Mouse (Mus musculus) kidney, embryonic 15.5 days (tissue): ENCODE results near the gene Ppm1l. TPM values are rescaled to one million over a fixed set of nuclear protein-coding genes. Genes with fewer than 3 reads are reported as not detected.

Experiments used
- ATAC-seq: fragments of 200-750 bp; cut with Nextera tagmentation; replicated peaks from 2 replicates; pipeline ENCODE4 v1.8.0; 2017; ENCODE audit warnings: moderate TSS enrichment; ENCODE audit not compliant: low FRiP score
- H3K27ac ChIP-seq: fragments of 300-500 bp; sonication (generic); 2 replicates; pipeline ENCODE4 v1.5.1; 2015; ENCODE audit warnings: mild to moderate bottlenecking, inconsistent platforms
- H3K27me3 ChIP-seq: fragments of 300-500 bp; sonication (generic); 2 replicates; pipeline ENCODE4 v1.6.1; 2015; ENCODE audit warnings: inconsistent platforms
- H3K36me3 ChIP-seq: fragments of 300-500 bp; sonication (generic); 2 replicates; pipeline ENCODE4 v1.6.1; 2015; ENCODE audit warnings: inconsistent platforms
- H3K4me1 ChIP-seq: fragments of 300-500 bp; sonication (generic); 2 replicates; pipeline ENCODE4 v1.6.1; 2015; ENCODE audit warnings: inconsistent platforms
- H3K4me2 ChIP-seq: fragments of 300-500 bp; sonication (generic); 2 replicates; pipeline ENCODE4 v1.6.1; 2015; ENCODE audit warnings: moderate library complexity, mild to moderate bottlenecking, inconsistent platforms
- H3K4me3 ChIP-seq: fragments of 300-500 bp; sonication (generic); replicated peaks from 2 replicates; pipeline ENCODE4 v1.5.1; 2015; ENCODE audit warnings: mild to moderate bottlenecking, inconsistent platforms
- H3K9ac ChIP-seq: fragments of 300-500 bp; sonication (generic); 2 replicates; pipeline ENCODE4 v1.6.1; 2015; ENCODE audit warnings: mild to moderate bottlenecking, inconsistent platforms
- H3K9me3 ChIP-seq: fragments of 300-500 bp; sonication (generic); replicated peaks from 2 replicates; pipeline ENCODE4 v1.6.1; 2016; ENCODE audit warnings: inconsistent platforms
- WGBS: fragments of 180-500 bp; shearing (Covaris S2); methylation state at CpG from one replicate; pipeline ENCODE4 v1.1.7; 2015; ENCODE audit warnings: mixed read lengths; 5-methylcytosine and 5-hydroxymethylcytosine counted together
- polyA plus RNA-seq: library from polyadenylated mRNA; unstranded; fragments of >200 nt; fragmentation: Nextera tagmentation; extraction: Ambion mirVana; gene quantifications from 2 replicates; pipeline ENCODE4 v1.2.1, GENCODE M21; 2015

Gene Ppm1l
- polyA plus RNA-seq, 1 experiment from 2014 or later, result 6.2 TPM

DNA sequence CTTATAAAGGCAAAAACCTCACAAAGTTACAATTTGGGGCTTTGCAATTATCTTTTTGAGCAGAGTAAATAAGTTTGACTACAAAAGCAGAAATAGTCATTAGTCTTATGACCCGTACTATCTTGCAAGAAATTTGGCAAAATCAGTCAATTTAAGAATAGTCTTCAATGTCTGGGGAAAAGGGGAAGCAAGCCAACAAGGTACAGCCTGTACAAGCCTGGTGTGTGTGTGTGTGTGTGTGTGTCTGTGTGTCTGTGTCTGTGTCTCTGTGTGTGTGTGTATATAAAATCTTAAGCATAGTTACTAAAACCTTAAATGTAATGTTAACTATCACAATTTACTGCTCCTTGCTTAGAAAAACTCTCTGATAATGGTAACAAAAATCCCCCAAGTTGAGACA is 290.3 kb downstream of the Ppm1l start:
- Histone ChIP-seq H3K9me3 (no peaks in the 10 kb centered on the region), H3K4me2 (no peak overlapping the region), H3K9ac (no peak overlapping the region), H3K36me3 (no peaks in the 10 kb centered on the region), H3K4me1 (no peaks in the 10 kb centered on the region), H3K27ac (no peak overlapping the region), H3K4me3 (no peak overlapping the region), H3K27me3 (no peaks in the 10 kb centered on the region)
- 83% methylated on average over 1 of the region's 1 CpGs for WGBS
- ATAC-seq, result no peak

DNA sequence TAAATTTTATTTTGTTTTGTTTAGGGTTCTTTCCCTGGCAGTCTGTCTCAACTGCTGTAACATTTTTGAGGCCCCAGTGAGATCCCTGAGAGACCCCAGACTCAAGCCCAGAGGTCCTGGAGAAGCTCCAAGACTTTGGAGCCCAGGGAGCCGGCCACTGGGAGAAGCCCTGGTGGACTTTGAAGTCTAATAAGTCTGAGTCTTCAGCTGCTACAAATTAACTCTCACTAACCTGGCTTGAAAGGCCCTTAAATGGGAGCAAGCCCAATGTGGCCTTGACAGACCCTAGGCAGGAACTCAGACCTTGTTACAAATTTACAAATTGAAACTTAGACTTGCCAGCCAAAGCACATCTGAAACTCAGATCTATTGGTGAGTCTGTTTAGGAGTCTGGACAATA is 290.8 kb downstream of the Ppm1l start:
- Histone ChIP-seq H3K4me1 (no peaks in the 10 kb centered on the region), H3K9me3 (0 out of 2 replicates have a peak, but pooled peaks cover 4% of the 10 kb centered on the region), H3K36me3 (no peaks in the 10 kb centered on the region), H3K4me2 (no peak overlapping the region), H3K9ac (no peak overlapping the region), H3K27me3 (no peaks in the 10 kb centered on the region), H3K4me3 (no peak overlapping the region), H3K27ac (no peak overlapping the region)
- ATAC-seq, result peak; percentile 87
- WGBS, result 16% methylated on average over 1 of the region's 1 CpGs

DNA sequence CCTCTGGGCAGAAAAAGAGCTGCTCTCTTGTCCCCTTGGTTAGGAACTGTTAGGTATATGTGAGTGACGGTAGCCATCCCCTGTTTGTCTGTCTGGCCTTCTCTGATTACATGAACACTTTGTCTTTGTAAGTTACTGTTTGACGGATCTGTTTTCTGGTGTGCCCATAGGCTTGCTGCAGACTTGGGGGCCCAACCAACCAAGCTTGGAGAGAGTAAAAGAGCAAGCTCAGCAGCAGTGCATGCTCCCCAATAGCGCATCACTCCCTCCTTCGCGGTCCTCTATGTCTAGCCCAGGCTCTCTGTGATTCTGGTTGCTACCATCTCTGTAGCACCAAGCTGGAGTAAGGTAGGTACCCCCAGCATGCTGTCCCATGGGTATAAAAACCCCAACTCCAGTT is 291.2 kb downstream of the Ppm1l start:
- H3K9ac ChIP-seq, result no peak overlapping the region
- H3K4me1 ChIP-seq, result no peaks in the 10 kb centered on the region
- ATAC-seq, result peak; percentile 49; the same call in 1 of the 2 replicates
- WGBS, result 85% methylated on average over 5 of the region's 5 CpGs
- no peaks in the 10 kb centered on the region for H3K36me3 ChIP-seq
- no peak overlapping the region for H3K4me3 ChIP-seq
- no peak overlapping the region for H3K4me2 ChIP-seq
- H3K9me3 ChIP-seq, result 0 out of 2 replicates have a peak, but pooled peaks cover 4% of the 10 kb centered on the region
- no peaks in the 10 kb centered on the region for H3K27me3 ChIP-seq
- H3K27ac ChIP-seq, result no peak overlapping the region

Other genes with a start within 250 kb of the Ppm1l start
- 31.2 and 36.8 TPM in 2 replicates for gene Kpna4, start 189.7 kb upstream of the Ppm1l start, polyA plus RNA-seq
- gene Arl14, start 94.4 kb upstream of the Ppm1l start, polyA plus RNA-seq, result 0.14 and 0.26 TPM in 2 replicates